Mouse (Mus musculus) 3134 (cell line): ENCODE measurements around the gene Ttc41.

Experiments
- DNase-seq: peaks from one replicate; pipeline ENCODE4 v3.0.0-alpha.2; 2011; ENCODE audit warnings: low spot score; ENCODE audit not compliant: insufficient read length; ENCODE audit errors: extremely low read depth

Ttc41 gene

DNA sequence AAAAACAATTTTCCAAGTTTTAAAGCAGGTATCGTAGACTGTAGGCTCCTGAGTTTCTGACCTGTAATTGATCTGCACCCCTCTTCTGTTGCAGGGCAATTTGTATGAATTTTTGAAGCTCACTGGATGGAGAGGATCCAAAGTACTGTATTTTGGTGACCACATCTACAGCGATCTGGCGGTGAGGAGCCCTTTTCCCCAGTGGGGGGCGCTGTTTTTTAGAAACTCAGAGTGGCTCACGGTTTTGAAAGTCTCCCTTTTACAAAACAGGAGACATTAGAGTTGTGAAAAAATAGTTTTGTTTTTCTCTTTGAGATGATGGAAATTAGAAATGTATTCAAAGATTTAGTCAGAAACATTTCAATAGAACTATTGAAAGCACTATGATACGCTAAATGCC, 118.5 kb downstream of the Ttc41 start:
- no peak for DNase-seq

DNA sequence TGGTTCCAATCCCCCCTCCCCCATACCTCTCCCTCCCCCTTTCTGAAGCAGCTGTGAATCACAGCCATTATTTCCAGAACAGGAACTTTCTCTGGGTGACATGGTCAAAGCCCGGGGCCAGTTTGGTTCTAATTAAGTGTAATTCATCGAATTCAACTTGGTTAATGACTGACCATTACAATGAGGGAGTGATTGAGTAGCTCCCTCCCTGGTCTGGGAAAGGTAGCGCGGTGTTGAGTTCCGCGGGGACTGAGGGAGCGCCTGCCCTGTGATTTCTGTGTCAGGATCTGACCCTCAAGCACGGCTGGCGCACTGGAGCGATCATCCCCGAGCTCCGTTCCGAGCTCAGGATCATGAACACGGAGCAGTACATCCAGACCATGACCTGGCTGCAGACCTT, 119.3 kb downstream of the Ttc41 start:
- no peak for DNase-seq

- no peak for DNase-seq
Measured at GRCm38 (mm10) chr10:86825871-86826522, 120.4 kb downstream of the Ttc41 start.
